Mouse (Mus musculus): ENCODE data around the gene Hpcal1. TPM values are rescaled to one million over a fixed set of nuclear protein-coding genes. Genes with fewer than 3 reads are reported as not detected.
"Not testable (repeated sequence)": the region's sequence is repeated elsewhere in the genome, so short reads cannot be mapped to it uniquely, and the experiment has no call there.

The Hpcal1 gene
- polyA plus RNA-seq, 1 experiment = 169 TPM

DNA sequence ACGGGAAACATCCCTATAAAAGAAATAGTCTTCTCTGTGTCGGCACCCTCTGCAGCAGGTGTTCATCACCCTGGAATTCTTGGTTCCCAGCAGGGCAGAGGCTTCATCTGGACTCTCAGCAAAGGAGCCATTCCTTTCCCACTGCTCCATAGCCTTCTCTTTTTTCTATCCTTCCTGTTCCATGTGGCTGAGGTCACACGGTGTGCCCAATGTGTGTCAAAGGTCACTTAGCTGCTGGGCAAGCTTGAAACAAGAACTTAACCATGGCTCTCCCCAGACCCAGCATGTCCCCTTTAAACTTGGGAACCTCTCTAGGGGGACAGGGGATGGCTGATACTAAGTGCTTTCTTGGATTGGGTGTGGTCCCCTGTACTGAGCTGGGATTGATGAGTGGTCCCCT lies 73.3 kb downstream of the Hpcal1 start:
- peaks cover 64% of the 10 kb centered on the region for H3K4me1 ChIP-seq (ENCODE audit: control insufficient read depth, insufficient read depth, low read length)

DNA sequence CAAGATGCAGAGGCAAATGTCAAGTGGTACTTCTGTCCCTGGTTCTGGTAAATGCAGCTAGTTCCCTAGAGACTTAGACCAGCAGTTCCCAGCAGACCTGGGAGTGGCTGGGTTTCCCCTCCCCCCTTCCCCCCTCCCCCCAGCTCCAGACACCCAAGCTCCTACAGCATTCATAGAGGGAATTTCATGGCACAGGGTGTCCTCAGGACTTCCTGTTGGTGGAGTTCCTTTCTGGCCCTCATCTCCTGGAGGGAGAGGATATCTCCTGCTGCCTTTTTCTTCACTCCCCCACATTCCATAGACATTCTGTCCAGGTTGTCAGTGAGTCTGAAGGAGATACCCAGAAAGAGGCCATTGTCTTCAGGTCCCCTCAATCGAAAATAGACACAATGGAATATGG lies 76.9 kb downstream of the Hpcal1 start:
- H3K27ac ChIP-seq (ENCODE audit: insufficient read depth, low read depth, low read length); H3K4me3 ChIP-seq (ENCODE audit: insufficient read depth, low read length): not testable (repeated sequence)
- peaks cover 85% of the 10 kb centered on the region for H3K4me1 ChIP-seq (ENCODE audit: control insufficient read depth, insufficient read depth, low read length)

More for the DNA sequence above, 73.3 kb downstream of the Hpcal1 start:
- Histone ChIP-seq H3K27ac (ENCODE audit: insufficient read depth, low read depth, low read length) (0 out of 2 replicates have a peak overlapping the region, but pooled peaks have one; percentile 4), H3K4me3 (ENCODE audit: insufficient read depth, low read length) (no peak overlapping the region)
- no peak for TF ChIP-seq POLR2A (IDR thresholded peaks at IDR 0.05; ENCODE audit: borderline replicate concordance, low read depth, low read length)
- TF ChIP-seq CTCF (IDR thresholded peaks at IDR 0.05; ENCODE audit: low read depth, low read length) = no peak

DNA sequence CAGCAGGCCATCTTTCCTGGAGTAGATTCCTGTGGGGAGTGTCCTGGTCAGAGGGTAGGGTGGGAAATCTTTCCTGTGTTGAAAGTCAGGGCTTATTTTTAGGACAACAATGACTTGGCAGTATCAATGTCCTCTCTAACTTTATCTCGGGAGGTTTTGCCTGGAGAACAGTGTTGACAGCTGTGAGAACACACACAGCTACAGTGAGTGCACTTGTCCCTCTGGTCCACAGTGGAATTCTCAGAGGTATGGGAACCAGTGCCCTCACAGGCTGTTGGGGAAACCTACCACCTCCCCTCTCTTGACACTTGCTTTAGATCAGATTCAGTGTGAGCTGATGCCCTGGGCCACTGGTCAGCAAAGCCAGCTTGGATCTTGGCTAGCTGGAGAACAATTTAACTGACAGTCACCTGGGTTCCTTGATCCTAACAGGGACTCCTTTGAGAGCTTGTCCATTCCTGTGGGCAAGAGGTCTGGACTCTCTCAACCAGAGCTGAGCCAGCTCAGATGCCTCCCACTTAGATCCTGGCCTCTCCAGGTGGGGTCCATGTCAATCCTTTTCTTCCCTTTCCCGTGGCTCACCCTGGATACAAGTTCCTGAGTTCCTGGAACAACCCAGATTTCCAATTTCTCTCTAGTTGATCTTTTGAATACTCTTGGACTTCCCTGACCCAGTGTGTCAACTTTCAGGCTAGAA lies 79.0 kb downstream of the Hpcal1 start:
- no peak for TF ChIP-seq POLR2A (IDR thresholded peaks at IDR 0.05; ENCODE audit: borderline replicate concordance, low read depth, low read length)
- peak overlapping the region; percentile 71 for H3K27ac ChIP-seq (ENCODE audit: insufficient read depth, low read depth, low read length)
- no peak overlapping the region for H3K4me3 ChIP-seq (ENCODE audit: insufficient read depth, low read length)
- peaks cover 81% of the 10 kb centered on the region for H3K4me1 ChIP-seq (ENCODE audit: control insufficient read depth, insufficient read depth, low read length)

DNA sequence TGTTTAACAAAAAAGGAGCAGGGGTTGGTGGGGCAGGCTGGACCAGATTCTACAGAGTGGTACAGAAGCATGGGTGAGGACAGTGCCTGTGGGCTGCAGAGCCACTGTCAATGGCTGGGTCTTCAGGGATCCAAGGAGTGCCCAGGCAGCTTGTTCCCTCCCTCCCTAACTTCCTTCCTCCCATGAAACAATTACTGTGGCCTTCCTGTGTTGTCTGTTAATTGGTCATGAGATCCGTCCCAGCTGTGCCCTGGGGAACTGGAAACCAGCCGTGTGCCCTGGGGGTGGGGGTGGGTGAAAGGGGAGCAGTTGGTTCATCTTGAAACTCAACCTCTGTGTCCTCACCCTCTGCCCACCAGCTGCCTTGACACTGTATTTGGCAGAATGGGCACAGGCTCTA lies 79.9 kb downstream of the Hpcal1 start:
- Histone ChIP-seq H3K4me1 (ENCODE audit: control insufficient read depth, insufficient read depth, low read length) (peaks cover 78% of the 10 kb centered on the region), H3K27ac (ENCODE audit: insufficient read depth, low read depth, low read length) (peak overlapping the region; percentile 74), H3K4me3 (ENCODE audit: insufficient read depth, low read length) (no peak overlapping the region)
- TF ChIP-seq POLR2A (IDR thresholded peaks at IDR 0.05; ENCODE audit: borderline replicate concordance, low read depth, low read length) (no peak), CTCF (IDR thresholded peaks at IDR 0.05; ENCODE audit: low read depth, low read length) (no peak)

DNA sequence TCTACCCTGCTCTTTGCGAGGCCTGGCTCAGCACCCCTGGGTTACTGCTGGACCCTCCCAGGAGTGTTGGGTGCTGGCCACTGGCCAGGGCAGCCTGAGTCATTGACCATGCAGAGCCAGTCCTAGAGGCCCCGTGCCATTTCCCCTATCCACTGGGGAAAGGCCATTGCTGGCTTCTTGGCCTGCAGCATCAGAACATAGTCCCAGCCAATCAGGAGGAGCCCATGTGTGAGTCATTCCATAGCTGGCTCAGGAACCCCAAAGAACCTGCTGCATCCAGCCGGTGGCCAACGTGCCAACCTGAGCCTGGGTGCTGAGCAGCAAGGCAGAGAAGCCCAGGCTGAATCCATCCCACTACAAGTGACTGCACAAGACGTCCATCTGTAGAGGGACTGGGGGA lies 83.1 kb downstream of the Hpcal1 start:
- not testable (repeated sequence) for H3K4me3 ChIP-seq (ENCODE audit: insufficient read depth, low read length)
- H3K4me1 ChIP-seq (ENCODE audit: control insufficient read depth, insufficient read depth, low read length) = peaks cover 76% of the 10 kb centered on the region

DNA sequence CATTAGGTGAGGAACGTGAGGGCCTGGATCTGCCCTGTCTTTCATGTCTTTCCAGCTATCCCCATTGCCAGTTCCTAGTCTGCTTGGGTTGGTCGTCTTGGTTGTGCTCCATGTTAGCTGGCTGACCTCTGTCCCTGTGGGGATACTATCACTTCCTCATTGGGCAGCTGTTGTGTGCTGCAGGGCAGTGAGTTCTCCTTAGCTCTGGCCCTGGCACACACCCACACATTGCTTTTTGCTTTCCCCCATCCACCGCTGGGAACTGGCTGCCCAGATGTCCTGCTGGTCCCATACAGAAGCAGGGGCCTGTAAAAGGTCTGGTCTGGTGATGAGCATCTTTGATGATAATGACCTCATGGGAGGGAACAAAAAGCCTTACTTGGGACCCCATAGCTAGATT lies 84.2 kb downstream of the Hpcal1 start:
- peak overlapping the region; percentile 79 for H3K27ac ChIP-seq (ENCODE audit: insufficient read depth, low read depth, low read length)
- H3K4me3 ChIP-seq (ENCODE audit: insufficient read depth, low read length) = not testable (repeated sequence)
- H3K4me1 ChIP-seq (ENCODE audit: control insufficient read depth, insufficient read depth, low read length) = peaks cover 67% of the 10 kb centered on the region

More for the DNA sequence above, 83.1 kb downstream of the Hpcal1 start:
- H3K27ac ChIP-seq (ENCODE audit: insufficient read depth, low read depth, low read length) = peak overlapping the region; percentile 79

DNA sequence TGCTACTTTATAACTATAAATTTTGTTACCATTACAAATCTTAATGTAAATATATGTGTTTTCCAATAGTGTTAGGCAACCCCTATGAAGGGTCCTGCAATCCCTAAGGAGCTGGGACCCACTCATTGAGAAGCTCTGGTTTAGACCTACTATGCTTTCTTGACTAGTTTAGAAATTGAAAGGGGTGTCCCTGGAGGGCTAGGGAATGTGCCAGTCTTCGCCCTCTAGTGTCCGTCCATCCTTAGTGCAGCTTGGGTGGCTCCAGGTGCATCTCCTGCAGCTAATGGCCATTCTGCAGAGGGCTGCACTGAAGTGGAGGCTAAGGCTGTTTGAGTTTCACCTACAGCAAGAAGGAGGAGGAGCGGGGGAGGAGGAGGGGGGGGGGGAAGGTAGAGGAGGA lies 87.7 kb downstream of the Hpcal1 start:
- H3K27ac ChIP-seq (ENCODE audit: insufficient read depth, low read depth, low read length) = no peak overlapping the region
- TF ChIP-seq CTCF (IDR thresholded peaks at IDR 0.05; ENCODE audit: low read depth, low read length) (peak; percentile 52), POLR2A (IDR thresholded peaks at IDR 0.05; ENCODE audit: borderline replicate concordance, low read depth, low read length) (no peak)
- H3K4me3 ChIP-seq (ENCODE audit: insufficient read depth, low read length) = no peak overlapping the region
- peaks cover 49% of the 10 kb centered on the region for H3K4me1 ChIP-seq (ENCODE audit: control insufficient read depth, insufficient read depth, low read length)

DNA sequence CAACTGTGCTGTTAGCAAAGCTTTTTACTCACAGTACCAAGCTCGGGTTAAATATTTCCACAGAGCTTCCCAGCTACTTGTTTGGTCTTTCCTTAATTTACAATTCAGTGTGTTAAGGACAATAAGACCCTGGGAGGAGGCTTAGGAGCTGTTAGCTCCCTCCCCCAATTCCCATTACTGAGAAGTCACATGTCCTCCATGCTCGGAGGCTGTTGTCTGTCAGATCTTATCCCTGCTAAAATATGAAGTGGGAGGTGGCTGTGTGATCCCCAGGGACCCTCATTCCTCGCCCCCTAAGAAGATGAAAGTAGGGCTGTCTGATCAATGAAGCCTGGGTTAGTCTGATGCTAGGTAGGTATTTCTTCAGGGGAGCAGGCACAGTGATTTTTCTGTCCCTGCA lies 88.4 kb downstream of the Hpcal1 start:
- TF ChIP-seq CTCF (IDR thresholded peaks at IDR 0.05; ENCODE audit: low read depth, low read length) (no peak), POLR2A (IDR thresholded peaks at IDR 0.05; ENCODE audit: borderline replicate concordance, low read depth, low read length) (no peak)
- Histone ChIP-seq H3K27ac (ENCODE audit: insufficient read depth, low read depth, low read length) (no peak overlapping the region), H3K4me1 (ENCODE audit: control insufficient read depth, insufficient read depth, low read length) (peaks cover 43% of the 10 kb centered on the region)

DNA sequence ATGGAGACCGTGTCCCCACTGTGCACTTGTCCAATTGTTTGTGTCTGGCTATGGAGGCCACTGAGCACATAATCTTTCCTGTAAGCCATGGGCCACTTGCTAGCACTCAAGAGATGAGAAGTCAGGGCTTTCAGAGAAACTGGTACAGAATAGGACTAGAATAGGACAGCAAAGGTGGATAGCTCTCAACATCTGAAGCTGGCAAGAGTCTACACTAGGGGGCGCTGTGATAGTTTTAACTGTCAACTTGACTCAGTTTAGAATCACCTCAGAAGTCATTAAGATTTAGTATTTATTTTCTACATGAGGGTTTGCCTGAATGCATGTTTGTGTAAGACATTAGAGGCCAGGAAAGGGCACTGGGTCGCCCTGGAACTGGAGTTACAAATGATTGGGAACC lies 98.8 kb downstream of the Hpcal1 start:
- no peak overlapping the region for H3K27ac ChIP-seq (ENCODE audit: insufficient read depth, low read depth, low read length)
- no peak for TF ChIP-seq POLR2A (IDR thresholded peaks at IDR 0.05; ENCODE audit: borderline replicate concordance, low read depth, low read length)
- no peak for TF ChIP-seq CTCF (IDR thresholded peaks at IDR 0.05; ENCODE audit: low read depth, low read length)
- no peaks in the 10 kb centered on the region for H3K4me1 ChIP-seq (ENCODE audit: control insufficient read depth, insufficient read depth, low read length)
- H3K4me3 ChIP-seq (ENCODE audit: insufficient read depth, low read length) = no peak overlapping the region

More for the DNA sequence above, 88.4 kb downstream of the Hpcal1 start:
- H3K4me3 ChIP-seq (ENCODE audit: insufficient read depth, low read length) = no peak overlapping the region

DNA sequence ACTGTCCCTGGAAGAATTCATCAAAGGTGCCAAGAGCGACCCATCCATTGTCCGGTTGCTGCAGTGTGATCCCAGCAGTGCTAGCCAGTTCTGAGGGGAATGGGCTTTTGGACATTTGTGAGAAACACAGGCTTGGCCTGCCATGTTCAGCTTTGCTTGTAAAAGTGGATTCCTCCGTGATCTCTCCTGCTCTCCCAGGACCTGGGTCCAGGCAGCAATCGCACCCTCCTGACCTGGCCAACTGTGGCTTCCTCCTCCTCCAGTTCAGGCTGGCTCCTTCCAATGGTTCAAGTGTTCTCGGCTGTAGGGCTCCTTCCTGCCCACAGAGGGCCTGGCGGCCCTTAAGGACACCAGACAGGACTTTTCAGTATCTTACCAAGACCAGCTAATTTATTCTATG lies 100.5 kb downstream of the Hpcal1 start:
- TF ChIP-seq CTCF (IDR thresholded peaks at IDR 0.05; ENCODE audit: low read depth, low read length) (no peak), POLR2A (IDR thresholded peaks at IDR 0.05; ENCODE audit: borderline replicate concordance, low read depth, low read length) (no peak)
- Histone ChIP-seq H3K27ac (ENCODE audit: insufficient read depth, low read depth, low read length) (no peak overlapping the region), H3K4me1 (ENCODE audit: control insufficient read depth, insufficient read depth, low read length) (peaks cover 4% of the 10 kb centered on the region; the same call in 1 of the 2 replicates), H3K4me3 (ENCODE audit: insufficient read depth, low read length) (no peak overlapping the region)

DNA sequence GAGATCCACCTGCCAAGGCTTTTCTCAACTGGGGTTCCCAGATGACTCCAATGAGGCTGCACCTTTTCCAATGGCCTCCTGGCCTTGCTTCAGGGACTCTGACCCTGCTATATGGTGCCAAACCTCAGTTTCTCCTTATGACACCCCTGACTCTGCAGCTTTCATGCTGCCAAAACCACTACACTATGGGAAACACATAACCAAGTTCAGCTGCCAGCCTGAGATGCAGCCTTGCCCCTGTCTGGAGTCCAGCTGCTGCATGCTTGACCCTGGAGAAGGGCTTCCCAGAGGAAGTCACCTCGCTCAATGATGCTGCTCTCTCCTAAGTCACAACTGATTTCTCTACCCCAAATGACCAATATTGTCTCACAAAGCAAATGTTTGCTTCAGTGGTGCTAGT lies 102.1 kb downstream of the Hpcal1 start:
- Histone ChIP-seq H3K27ac (ENCODE audit: insufficient read depth, low read depth, low read length) (no peak overlapping the region), H3K4me3 (ENCODE audit: insufficient read depth, low read length) (no peak overlapping the region), H3K4me1 (ENCODE audit: control insufficient read depth, insufficient read depth, low read length) (peaks cover 7% of the 10 kb centered on the region; the same call in 1 of the 2 replicates)
- TF ChIP-seq POLR2A (IDR thresholded peaks at IDR 0.05; ENCODE audit: borderline replicate concordance, low read depth, low read length) = no peak
- TF ChIP-seq CTCF (IDR thresholded peaks at IDR 0.05; ENCODE audit: low read depth, low read length) = no peak

Data from bone marrow macrophage, adult 2 months (primary cell).